Mouse (Mus musculus) heart, adult 2 months (tissue): ENCODE measurements around the gene Syt12. TPM values are rescaled to one million over a fixed set of nuclear protein-coding genes. Genes with fewer than 3 reads are reported as not detected.

Experiments used
- DNase-seq, 2 experiments: peaks; one replicate each; pipeline ENCODE4 v3.0.0; 2021
- H3K27ac ChIP-seq: fragments of 200-600 bp; 2 replicates; pipeline ENCODE4 v1.8.1; 2022
- H3K27me3 ChIP-seq: fragments of 200-500 bp; 2 replicates; pipeline ENCODE4 v1.6.1; 2012; ENCODE audit warnings: mild to moderate bottlenecking, low read length, inconsistent platforms, mixed read lengths; ENCODE audit not compliant: control insufficient read depth, insufficient read depth
- H3K36me3 ChIP-seq: fragments of 200-500 bp; 2 replicates; pipeline ENCODE4 v1.6.1; 2012; ENCODE audit warnings: low read length, inconsistent platforms; ENCODE audit not compliant: control insufficient read depth, insufficient read depth
- H3K4me1 ChIP-seq: fragments of 200-500 bp; 2 replicates; pipeline ENCODE4 v1.6.1; 2011; ENCODE audit warnings: low read length; ENCODE audit not compliant: control insufficient read depth, insufficient read depth
- H3K4me3 ChIP-seq: fragments of 200-600 bp; 2 replicates; pipeline ENCODE4 v1.8.1; 2022
- H3K79me2 ChIP-seq: fragments of 200-500 bp; replicated peaks from 2 replicates; pipeline ENCODE4 v1.6.1; 2012; ENCODE audit warnings: mild to moderate bottlenecking, inconsistent platforms, low read length, moderate library complexity, mixed read lengths; ENCODE audit not compliant: control insufficient read depth, insufficient read depth
- H3K9ac ChIP-seq: fragments of 200-500 bp; 2 replicates; pipeline ENCODE4 v1.6.1; 2012; ENCODE audit warnings: low read depth, mild to moderate bottlenecking, control low read depth, inconsistent platforms, low read length, mixed read lengths
- CTCF ChIP-seq: fragments of 200-600 bp; IDR thresholded peaks from 2 replicates; pipeline ENCODE4 v1.8.1; 2022; ENCODE audit warnings: antibody characterized with exemption, mild to moderate bottlenecking, moderate library complexity
- EP300 ChIP-seq: fragments of 200-500 bp; IDR thresholded peaks from 2 replicates; pipeline ENCODE4 v1.6.1; 2011; ENCODE audit warnings: low read depth, low read length, control low read depth; ENCODE audit not compliant: insufficient read depth
- POLR2A ChIP-seq: fragments of 200-500 bp; IDR thresholded peaks from 2 replicates; pipeline ENCODE4 v1.6.1; 2011; ENCODE audit warnings: mild to moderate bottlenecking, low read depth, low read length, control low read depth; ENCODE audit not compliant: insufficient read depth
- WGBS: fragments of 180-500 bp; shearing (Covaris S2); methylation state at CpG from one replicate; pipeline ENCODE4 v1.1.7; 2018; 5-methylcytosine and 5-hydroxymethylcytosine counted together
- intact Hi-C: fragments of 180-260 bp; cut with DNase I; formaldehyde crosslinking; loops from one replicate; pipeline ENCODE4 v1.15.1; 2025
- polyA plus RNA-seq: library from polyadenylated mRNA; depleted of rRNA; stranded (reverse); fragments of >200 nt; gene quantifications from 2 replicates; pipeline ENCODE4 v1.2.3, GENCODE M21; 2012
- total RNA-seq, 2 experiments: library from RNA; stranded (reverse); gene quantifications; 2 replicates each; pipeline ENCODE4 v1.2.3; 2021

The Syt12 gene
- total and polyA plus RNA-seq, 3 experiments, result 3.2 to 13.2 (median 6.9) TPM

- H3K4me3 ChIP-seq, result no peak overlapping the region
Observed at GRCm38 (mm10) chr19:4417713-4418112, 59.5 kb downstream of the Syt12 start.

DNA sequence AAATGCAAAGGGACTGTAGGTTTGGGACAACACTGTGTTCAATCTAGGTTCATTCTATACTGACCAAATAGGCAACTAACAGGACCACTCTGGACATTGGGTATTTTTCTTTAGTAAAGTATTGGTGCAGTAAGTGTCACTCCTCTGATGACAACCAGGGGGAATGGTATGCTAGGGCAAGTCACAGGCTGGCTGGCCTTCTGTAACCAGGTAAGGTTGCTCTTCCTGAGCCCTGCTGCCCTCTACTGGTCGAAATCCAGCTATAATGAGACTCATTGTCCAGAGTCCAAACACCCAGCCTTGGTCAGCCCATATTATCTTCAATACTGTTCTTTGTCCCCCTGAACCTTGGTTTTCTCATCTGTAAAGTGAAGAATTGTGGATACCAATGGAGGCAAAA is 60.1 kb downstream of the Syt12 start:
- 0% methylated on average over 1 of the region's 1 CpGs for WGBS
- no peak overlapping the region for H3K9ac ChIP-seq

More at GRCm38 (mm10) chr19:4417713-4418112, 59.5 kb downstream of the Syt12 start:
- Histone ChIP-seq H3K4me1 (no peaks in the 10 kb centered on the region), H3K9ac (no peak overlapping the region), H3K27ac (no peak overlapping the region), H3K36me3 (no peaks in the 10 kb centered on the region), H3K27me3 (no peaks in the 10 kb centered on the region), H3K79me2 (no peaks in the 10 kb centered on the region)
- no peak for DNase-seq
- intact Hi-C loops, result loop anchor here (1.0 to 2.0 kb wide), 2 partner anchors 79 to 157 kb away; no protein-coding TSS in a partner anchor
- TF ChIP-seq EP300, result no peak
- no peak for TF ChIP-seq POLR2A
- TF ChIP-seq CTCF, result no peak

GRCm38 (mm10) chr19:4414631-4415030 is 62.6 kb downstream of the Syt12 start:
- intact Hi-C loops, result no loop called here
- no peak overlapping the region for H3K4me3 ChIP-seq
- H3K36me3 ChIP-seq, result no peaks in the 10 kb centered on the region
- 68% methylated on average over 1 of the region's 1 CpGs for WGBS
- no peak overlapping the region for H3K9ac ChIP-seq
- H3K27me3 ChIP-seq, result no peaks in the 10 kb centered on the region
- H3K79me2 ChIP-seq, result no peaks in the 10 kb centered on the region
- H3K4me1 ChIP-seq, result no peaks in the 10 kb centered on the region
- no peak for DNase-seq
- TF ChIP-seq CTCF (no peak), POLR2A (no peak)
- H3K27ac ChIP-seq, result no peak overlapping the region

More for the DNA sequence above, 60.1 kb downstream of the Syt12 start:
- no peaks in the 10 kb centered on the region for H3K36me3 ChIP-seq
- no peaks in the 10 kb centered on the region for H3K27me3 ChIP-seq
- no peaks in the 10 kb centered on the region for H3K79me2 ChIP-seq
- no peak overlapping the region for H3K4me3 ChIP-seq
- peak; percentile 90 for TF ChIP-seq CTCF
- peak; percentile 80 for TF ChIP-seq EP300
- no peak for TF ChIP-seq POLR2A
- H3K27ac ChIP-seq, result no peak overlapping the region
- DNase-seq, result peak; percentile 59 to 62
- intact Hi-C loops, result loop anchor here (1.0 to 2.0 kb wide), 2 partner anchors 79 to 156 kb away; no protein-coding TSS in a partner anchor
- no peaks in the 10 kb centered on the region for H3K4me1 ChIP-seq

- Histone ChIP-seq H3K4me3 (no peak overlapping the region), H3K79me2 (no peaks in the 10 kb centered on the region), H3K27ac (no peak overlapping the region), H3K36me3 (no peaks in the 10 kb centered on the region), H3K4me1 (no peaks in the 10 kb centered on the region), H3K9ac (no peak overlapping the region), H3K27me3 (no peaks in the 10 kb centered on the region)
- intact Hi-C loops, result no loop called here
- TF ChIP-seq EP300, result no peak
- TF ChIP-seq POLR2A, result no peak
- no peak for TF ChIP-seq CTCF
- DNase-seq, result no peak
- WGBS, result 46% methylated on average over 2 of the region's 2 CpGs
Observed at GRCm38 (mm10) chr19:4409062-4409461, 68.2 kb downstream of the Syt12 start.

DNA sequence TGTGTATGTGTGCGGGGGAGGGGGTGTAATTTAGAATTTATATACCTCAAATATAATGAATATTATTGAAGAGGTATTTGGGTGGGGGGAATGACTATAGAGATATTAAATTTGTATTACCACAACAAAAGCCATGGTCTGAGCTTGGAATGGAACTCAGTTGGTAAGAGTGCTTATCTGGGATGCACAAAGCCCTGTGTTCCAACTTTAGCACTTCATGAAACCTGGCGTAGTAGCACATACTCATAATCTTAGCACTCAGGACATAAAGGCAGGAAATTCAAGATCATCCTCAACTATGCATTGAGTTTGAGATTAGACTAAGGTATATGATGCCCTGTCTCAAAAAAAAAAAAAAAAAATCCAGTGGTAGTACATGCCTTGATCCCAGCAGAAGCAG is 72.4 kb downstream of the Syt12 start:
- H3K36me3 ChIP-seq, result no peaks in the 10 kb centered on the region
- H3K27me3 ChIP-seq, result no peaks in the 10 kb centered on the region
- no peak overlapping the region for H3K4me3 ChIP-seq
- WGBS, result 92% methylated on average over 2 of the region's 2 CpGs
- DNase-seq, result no peak
- H3K27ac ChIP-seq, result no peak overlapping the region
- no peak for TF ChIP-seq POLR2A
- no peak for TF ChIP-seq CTCF
- TF ChIP-seq EP300, result no peak
- intact Hi-C loops, result no loop called here
- H3K4me1 ChIP-seq, result no peaks in the 10 kb centered on the region
- H3K9ac ChIP-seq, result no peak overlapping the region
- no peaks in the 10 kb centered on the region for H3K79me2 ChIP-seq

DNA sequence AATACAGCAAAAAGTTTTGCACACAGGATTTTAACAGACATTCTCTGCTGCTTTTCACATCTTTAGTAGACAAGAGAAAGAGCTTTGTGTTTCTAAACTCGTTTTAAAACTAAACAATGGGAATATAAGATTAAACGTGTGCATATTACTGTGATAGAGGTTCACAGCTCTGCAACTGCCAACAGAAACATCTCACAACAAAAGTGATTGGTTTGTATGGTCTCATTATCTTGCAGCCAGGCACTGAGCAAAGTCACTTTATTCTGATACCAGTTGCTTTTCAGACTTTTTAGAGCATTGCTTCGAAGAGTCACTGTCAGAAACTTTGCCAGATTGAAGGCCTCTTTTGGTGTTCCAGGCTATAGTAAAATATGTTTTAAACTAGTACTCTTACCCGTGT is 78.3 kb downstream of the Syt12 start:
- intact Hi-C loops, result loop anchor here (2.0 to 5.0 kb wide), 2 partner anchors 66 to 873 kb away; partner anchors contain the start of gene Pacs1
- Histone ChIP-seq H3K9ac (no peak overlapping the region), H3K27me3 (no peaks in the 10 kb centered on the region), H3K4me1 (peaks cover 6% of the 10 kb centered on the region), H3K4me3 (no peak overlapping the region), H3K79me2 (no peaks in the 10 kb centered on the region; the same call in 1 of the 2 replicates), H3K27ac (no peak overlapping the region), H3K36me3 (peaks cover 6% of the 10 kb centered on the region)
- TF ChIP-seq POLR2A (no peak), EP300 (no peak), CTCF (no peak)
- 76% methylated on average over 4 of the region's 4 CpGs for WGBS
- DNase-seq, result no peak
